Mouse (Mus musculus) G1E (cell line): ENCODE data around the gene Elavl1. TPM values are rescaled to one million over a fixed set of nuclear protein-coding genes. Genes with fewer than 3 reads are reported as not detected.

Experiments used
- ATAC-seq: 2 replicates; pipeline ENCODE4 v1.8.0; 2016; ENCODE audit warnings: mild to moderate bottlenecking; ENCODE audit not compliant: insufficient number of reproducible peaks, poor library complexity, low FRiP score, severe bottlenecking; ENCODE audit errors: extremely low read depth
- DNase-seq: peaks from one replicate; pipeline ENCODE4 v3.0.0; 2012; ENCODE audit warnings: low spot score
- H3K27me3 ChIP-seq: 2 replicates; pipeline ENCODE4 v1.6.1; 2012; ENCODE audit warnings: mild to moderate bottlenecking, low read length, inconsistent platforms; ENCODE audit not compliant: insufficient read depth
- H3K36me3 ChIP-seq: replicated peaks from 2 replicates; pipeline ENCODE3; 2012; ENCODE audit warnings: mild to moderate bottlenecking, inconsistent platforms
- H3K4me1 ChIP-seq: 2 replicates; pipeline ENCODE4 v1.6.1; 2012; ENCODE audit warnings: low read depth, low read length, inconsistent platforms, mixed read lengths; ENCODE audit not compliant: insufficient read depth
- H3K4me3 ChIP-seq: 2 replicates; pipeline ENCODE4 v1.5.1; 2012; ENCODE audit warnings: low read depth, mild to moderate bottlenecking, inconsistent platforms, low read length, moderate library complexity, mixed read lengths
- H3K9me3 ChIP-seq: replicated peaks from 2 replicates; pipeline ENCODE4 v1.6.1; 2012; ENCODE audit warnings: inconsistent platforms
- CTCF ChIP-seq: IDR thresholded peaks from 2 replicates; pipeline ENCODE4 v1.5.1; 2012; ENCODE audit warnings: low read depth, low read length, inconsistent platforms, mixed read lengths
- GATA1 ChIP-seq: IDR thresholded peaks from 2 replicates; pipeline ENCODE4 v1.6.1; 2012; ENCODE audit warnings: borderline replicate concordance, low read length, inconsistent platforms, mixed read lengths
- GATA2 ChIP-seq: IDR thresholded peaks from 2 replicates; pipeline ENCODE4 v1.6.1; 2012; ENCODE audit warnings: low read depth, low read length, inconsistent platforms, borderline replicate concordance
- POLR2AphosphoS5 ChIP-seq: IDR thresholded peaks from 2 replicates; pipeline ENCODE4 v1.6.1; 2012; ENCODE audit warnings: low read depth, low read length, inconsistent platforms; ENCODE audit not compliant: insufficient replicate concordance
- TAL1 ChIP-seq: conservative IDR thresholded peaks from 2 replicates; pipeline ENCODE4 v1.6.1; 2012; ENCODE audit warnings: low read depth, low read length, inconsistent platforms, mixed read lengths
- polyA plus RNA-seq: library from polyadenylated mRNA; stranded (reverse); fragments of >175 nt; gene quantifications from 2 replicates; pipeline ENCODE4 v1.2.3, GENCODE M21; 2012
- total RNA-seq, 2 experiments: library from RNA; stranded (forward) in 1 of 2; stranded (reverse) in 1 of 2; fragments of 200-1000 nt in 1 of 2; fragments of >200 nt in 1 of 2; fragmentation: Nextera tagmentation in 1 of 2; gene quantifications; 2 replicates each; pipeline ENCODE4 v1.2.3; 2014 to 2017

The Elavl1 gene
- total and polyA plus RNA-seq, 3 experiments, result 98.1 to 168 (median 125) TPM

GRCm38 (mm10) chr8:4250306-4250970 is 74.8 kb downstream of the Elavl1 start:
- no peaks in the 10 kb centered on the region for H3K27me3 ChIP-seq
- H3K36me3 ChIP-seq, result peaks cover 74% of the 10 kb centered on the region
- no peak overlapping the region for H3K4me3 ChIP-seq
- TF ChIP-seq CTCF (no peak), POLR2AphosphoS5 (no peak), TAL1 (no peak), GATA1 (no peak), GATA2 (no peak)
- DNase-seq, result no peak
- no peak for ATAC-seq
- no peaks in the 10 kb centered on the region for H3K9me3 ChIP-seq
- peaks cover 27% of the 10 kb centered on the region for H3K4me1 ChIP-seq

- DNase-seq, result no peak
- Histone ChIP-seq H3K4me3 (no peak overlapping the region), H3K27me3 (no peaks in the 10 kb centered on the region), H3K9me3 (no peaks in the 10 kb centered on the region), H3K4me1 (peaks cover 25% of the 10 kb centered on the region), H3K36me3 (peaks cover 74% of the 10 kb centered on the region)
- ATAC-seq, result no peak
- TF ChIP-seq TAL1 (no peak), CTCF (no peak), POLR2AphosphoS5 (no peak), GATA2 (no peak), GATA1 (no peak)
Observed at GRCm38 (mm10) chr8:4249213-4249612, 76.0 kb downstream of the Elavl1 start.

GRCm38 (mm10) chr8:4247951-4248540 is 77.2 kb downstream of the Elavl1 start, which contains the start of gene Tgfbr3l:
Gene Tgfbr3l, plus strand, starts transcription at chr8:4248214.
- Histone ChIP-seq H3K27me3 (no peaks in the 10 kb centered on the region), H3K9me3 (no peaks in the 10 kb centered on the region), H3K4me3 (no peak within 1 kb of the TSS; the same call in 1 of the 2 replicates), H3K36me3 (peaks cover 83% of the 10 kb centered on the region), H3K4me1 (peaks cover 22% of the 10 kb centered on the region)
- TF ChIP-seq POLR2AphosphoS5 (no peak), GATA2 (no peak), TAL1 (no peak), GATA1 (no peak), CTCF (no peak)
- DNase-seq (no peak), ATAC-seq (no peak)

- peaks cover 16% of the 10 kb centered on the region for H3K4me1 ChIP-seq
- DNase-seq, result no peak
- no peak for TF ChIP-seq CTCF
- TF ChIP-seq POLR2AphosphoS5, result no peak
- TF ChIP-seq TAL1, result no peak
- no peak overlapping the region for H3K4me3 ChIP-seq
- H3K27me3 ChIP-seq, result no peaks in the 10 kb centered on the region
- no peaks in the 10 kb centered on the region for H3K9me3 ChIP-seq
- peaks cover 91% of the 10 kb centered on the region for H3K36me3 ChIP-seq
- ATAC-seq, result no peak
Observed at GRCm38 (mm10) chr8:4247241-4247640, 78.0 kb downstream of the Elavl1 start.

GRCm38 (mm10) chr8:4245737-4246136 is 79.5 kb downstream of the Elavl1 start:
- Histone ChIP-seq H3K4me1 (peaks cover 16% of the 10 kb centered on the region), H3K36me3 (peaks cover 100% of the 10 kb centered on the region), H3K4me3 (no peak overlapping the region), H3K27me3 (no peaks in the 10 kb centered on the region), H3K9me3 (no peaks in the 10 kb centered on the region)
- ATAC-seq (no peak), DNase-seq (no peak)
- no peak for TF ChIP-seq GATA1
- no peak for TF ChIP-seq TAL1
- no peak for TF ChIP-seq CTCF
- no peak for TF ChIP-seq POLR2AphosphoS5
- TF ChIP-seq GATA2, result no peak

- H3K9me3 ChIP-seq, result no peaks in the 10 kb centered on the region
- TF ChIP-seq GATA1 (no peak), TAL1 (no peak), CTCF (no peak), POLR2AphosphoS5 (no peak), GATA2 (no peak)
- H3K4me1 ChIP-seq, result peaks cover 21% of the 10 kb centered on the region
- H3K36me3 ChIP-seq, result peaks cover 100% of the 10 kb centered on the region
- H3K4me3 ChIP-seq, result no peak overlapping the region
- no peaks in the 10 kb centered on the region for H3K27me3 ChIP-seq
- no peak for DNase-seq
- ATAC-seq, result no peak
Observed at GRCm38 (mm10) chr8:4245061-4245460, 80.2 kb downstream of the Elavl1 start.
